Mouse (Mus musculus) G1E (cell line): ENCODE measurements around the gene Rnf141. TPM values are rescaled to one million over a fixed set of nuclear protein-coding genes. Genes with fewer than 3 reads are reported as not detected.

ENCODE experiments used
- ATAC-seq: 2 replicates; pipeline ENCODE4 v1.8.0; 2016; ENCODE audit warnings: mild to moderate bottlenecking; ENCODE audit not compliant: insufficient number of reproducible peaks, poor library complexity, low FRiP score, severe bottlenecking; ENCODE audit errors: extremely low read depth
- DNase-seq: peaks from one replicate; pipeline ENCODE4 v3.0.0; 2012; ENCODE audit warnings: low spot score
- H3K27me3 ChIP-seq: 2 replicates; pipeline ENCODE4 v1.6.1; 2012; ENCODE audit warnings: mild to moderate bottlenecking, low read length, inconsistent platforms; ENCODE audit not compliant: insufficient read depth
- H3K36me3 ChIP-seq: replicated peaks from 2 replicates; pipeline ENCODE3; 2012; ENCODE audit warnings: mild to moderate bottlenecking, inconsistent platforms
- H3K4me1 ChIP-seq: 2 replicates; pipeline ENCODE4 v1.6.1; 2012; ENCODE audit warnings: low read depth, low read length, inconsistent platforms, mixed read lengths; ENCODE audit not compliant: insufficient read depth
- H3K4me3 ChIP-seq: 2 replicates; pipeline ENCODE4 v1.5.1; 2012; ENCODE audit warnings: low read depth, mild to moderate bottlenecking, inconsistent platforms, low read length, moderate library complexity, mixed read lengths
- H3K9me3 ChIP-seq: replicated peaks from 2 replicates; pipeline ENCODE4 v1.6.1; 2012; ENCODE audit warnings: inconsistent platforms
- CTCF ChIP-seq: IDR thresholded peaks from 2 replicates; pipeline ENCODE4 v1.5.1; 2012; ENCODE audit warnings: low read depth, low read length, inconsistent platforms, mixed read lengths
- GATA1 ChIP-seq: IDR thresholded peaks from 2 replicates; pipeline ENCODE4 v1.6.1; 2012; ENCODE audit warnings: borderline replicate concordance, low read length, inconsistent platforms, mixed read lengths
- GATA2 ChIP-seq: IDR thresholded peaks from 2 replicates; pipeline ENCODE4 v1.6.1; 2012; ENCODE audit warnings: low read depth, low read length, inconsistent platforms, borderline replicate concordance
- POLR2AphosphoS5 ChIP-seq: IDR thresholded peaks from 2 replicates; pipeline ENCODE4 v1.6.1; 2012; ENCODE audit warnings: low read depth, low read length, inconsistent platforms; ENCODE audit not compliant: insufficient replicate concordance
- TAL1 ChIP-seq: conservative IDR thresholded peaks from 2 replicates; pipeline ENCODE4 v1.6.1; 2012; ENCODE audit warnings: low read depth, low read length, inconsistent platforms, mixed read lengths
- polyA plus RNA-seq: library from polyadenylated mRNA; stranded (reverse); fragments of >175 nt; gene quantifications from 2 replicates; pipeline ENCODE4 v1.2.3, GENCODE M21; 2012
- total RNA-seq, 2 experiments: library from RNA; stranded (forward) in 1 of 2; stranded (reverse) in 1 of 2; fragments of 200-1000 nt in 1 of 2; fragments of >200 nt in 1 of 2; fragmentation: Nextera tagmentation in 1 of 2; gene quantifications; 2 replicates each; pipeline ENCODE4 v1.2.3; 2014 to 2017

Rnf141 gene
- total and polyA plus RNA-seq, 3 experiments: 0.92 to 38.6 (median 18.2) TPM

- no peak overlapping the region for H3K4me3 ChIP-seq
- no peak for ATAC-seq
- no peaks in the 10 kb centered on the region for H3K27me3 ChIP-seq
- no peaks in the 10 kb centered on the region for H3K9me3 ChIP-seq
- TF ChIP-seq GATA2: no peak
- no peak for TF ChIP-seq POLR2AphosphoS5
- no peak for TF ChIP-seq CTCF
- no peak for TF ChIP-seq GATA1
- no peak for TF ChIP-seq TAL1
- H3K36me3 ChIP-seq: peaks cover 78% of the 10 kb centered on the region
- H3K4me1 ChIP-seq: peaks cover 16% of the 10 kb centered on the region
- DNase-seq: no peak
Observed at GRCm38 (mm10) chr7:110823076-110823475, 21.2 kb downstream of the Rnf141 start.

GRCm38 (mm10) chr7:110822055-110822454, 22.2 kb downstream of the Rnf141 start:
- TF ChIP-seq GATA1 (no peak), TAL1 (no peak), CTCF (no peak), GATA2 (no peak), POLR2AphosphoS5 (no peak)
- Histone ChIP-seq H3K36me3 (peaks cover 79% of the 10 kb centered on the region), H3K4me3 (no peak overlapping the region), H3K27me3 (no peaks in the 10 kb centered on the region), H3K9me3 (no peaks in the 10 kb centered on the region), H3K4me1 (peaks cover 16% of the 10 kb centered on the region)
- ATAC-seq (no peak), DNase-seq (no peak)

GRCm38 (mm10) chr7:110821653-110822052, 22.6 kb downstream of the Rnf141 start:
- Histone ChIP-seq H3K4me3 (no peak overlapping the region), H3K4me1 (peaks cover 16% of the 10 kb centered on the region), H3K9me3 (no peaks in the 10 kb centered on the region), H3K27me3 (no peaks in the 10 kb centered on the region), H3K36me3 (peaks cover 79% of the 10 kb centered on the region)
- TF ChIP-seq GATA1 (no peak), GATA2 (no peak), POLR2AphosphoS5 (no peak)
- ATAC-seq: no peak
- DNase-seq: no peak

- Histone ChIP-seq H3K9me3 (no peaks in the 10 kb centered on the region), H3K27me3 (no peaks in the 10 kb centered on the region), H3K4me1 (peaks cover 16% of the 10 kb centered on the region), H3K36me3 (peaks cover 76% of the 10 kb centered on the region), H3K4me3 (no peak overlapping the region)
- DNase-seq: no peak
- ATAC-seq: no peak
- TF ChIP-seq TAL1 (no peak), GATA2 (no peak), CTCF (no peak), POLR2AphosphoS5 (no peak), GATA1 (no peak)
Observed at GRCm38 (mm10) chr7:110821068-110821467, 23.2 kb downstream of the Rnf141 start.

GRCm38 (mm10) chr7:110818787-110819350, 25.4 kb downstream of the Rnf141 start:
- ATAC-seq (peak; percentile 15; the same call in 1 of the 2 replicates), DNase-seq (no peak)
- Histone ChIP-seq H3K9me3 (no peaks in the 10 kb centered on the region), H3K27me3 (no peaks in the 10 kb centered on the region), H3K4me3 (no peak overlapping the region), H3K36me3 (peaks cover 70% of the 10 kb centered on the region), H3K4me1 (peaks cover 12% of the 10 kb centered on the region)
- no peak for TF ChIP-seq GATA2
- TF ChIP-seq POLR2AphosphoS5: no peak
- TF ChIP-seq GATA1: no peak
- no peak for TF ChIP-seq CTCF
- no peak for TF ChIP-seq TAL1

GRCm38 (mm10) chr7:110818206-110818605, 26.1 kb downstream of the Rnf141 start:
- Histone ChIP-seq H3K36me3 (peaks cover 65% of the 10 kb centered on the region), H3K4me1 (peaks cover 12% of the 10 kb centered on the region), H3K4me3 (no peak overlapping the region), H3K9me3 (no peaks in the 10 kb centered on the region), H3K27me3 (no peaks in the 10 kb centered on the region)
- no peak for TF ChIP-seq POLR2AphosphoS5
- TF ChIP-seq GATA2: no peak
- TF ChIP-seq GATA1: no peak
- no peak for TF ChIP-seq CTCF
- TF ChIP-seq TAL1: no peak
- DNase-seq (no peak), ATAC-seq (no peak)

GRCm38 (mm10) chr7:110816037-110816436, 28.2 kb downstream of the Rnf141 start:
- ATAC-seq: peak; percentile 49
- TF ChIP-seq TAL1 (no peak), CTCF (peak; percentile 61)
- peaks cover 12% of the 10 kb centered on the region for H3K4me1 ChIP-seq
- peaks cover 65% of the 10 kb centered on the region for H3K36me3 ChIP-seq
- H3K4me3 ChIP-seq: no peak overlapping the region
- no peak for DNase-seq
- no peaks in the 10 kb centered on the region for H3K27me3 ChIP-seq
- no peaks in the 10 kb centered on the region for H3K9me3 ChIP-seq
